Mouse (Mus musculus): Measurements from ENCODE around the gene Pes1. TPM values are rescaled to one million over a fixed set of nuclear protein-coding genes. Genes with fewer than 3 reads are reported as not detected.

The Pes1 gene
- polyA plus RNA-seq, 1 experiment from 2014 or later = 116 TPM

Other genes starting within 250 kb of the Pes1 start
- gene Osbp2, start 100.1 kb upstream of the Pes1 start, polyA plus RNA-seq (2016; fragmentation: Nextera tagmentation; extraction: Ambion mirVana) = 0.48 and 0.89 TPM in 2 replicates
- gene 4921536K21Rik, start 68.9 kb upstream of the Pes1 start, polyA plus RNA-seq (2016; fragmentation: Nextera tagmentation; extraction: Ambion mirVana) = 1.2 and 1.7 TPM in 2 replicates
- 18.6 and 19.6 TPM in 2 replicates for gene Dusp18, start 68.7 kb upstream of the Pes1 start, polyA plus RNA-seq (2016; fragmentation: Nextera tagmentation; extraction: Ambion mirVana)
- 4.8 and 5.1 TPM in 2 replicates for gene Slc35e4, start 49.3 kb upstream of the Pes1 start, polyA plus RNA-seq (2016; fragmentation: Nextera tagmentation; extraction: Ambion mirVana)
- gene Tcn2, start 31.8 kb upstream of the Pes1 start, polyA plus RNA-seq (2016; fragmentation: Nextera tagmentation; extraction: Ambion mirVana) = 19.4 and 21.1 TPM in 2 replicates
- 0.36 TPM in 2 replicates for gene 4930556J24Rik, start 12.8 kb downstream of the Pes1 start, polyA plus RNA-seq (2016; fragmentation: Nextera tagmentation; extraction: Ambion mirVana)
- gene Gal3st1, start 19.7 kb downstream of the Pes1 start, polyA plus RNA-seq (2016; fragmentation: Nextera tagmentation; extraction: Ambion mirVana) = 0.16 and 0.17 TPM in 2 replicates
- not detected in 2 replicates for gene Sec14l4, start 67.5 kb downstream of the Pes1 start, polyA plus RNA-seq (2016; fragmentation: Nextera tagmentation; extraction: Ambion mirVana)
- not detected in 2 replicates for gene Sec14l3, start 100.9 kb downstream of the Pes1 start, polyA plus RNA-seq (2016; fragmentation: Nextera tagmentation; extraction: Ambion mirVana)
- 13.7 and 14.4 TPM in 2 replicates for gene Mtfp1, start 131.5 kb downstream of the Pes1 start, polyA plus RNA-seq (2016; fragmentation: Nextera tagmentation; extraction: Ambion mirVana)
- 3.0 and 3.5 TPM in 2 replicates for gene Sec14l2, start 159.4 kb downstream of the Pes1 start, polyA plus RNA-seq (2016; fragmentation: Nextera tagmentation; extraction: Ambion mirVana)
- gene Rnf215, start 171.2 kb downstream of the Pes1 start, polyA plus RNA-seq (2016; fragmentation: Nextera tagmentation; extraction: Ambion mirVana) = 19.1 and 19.7 TPM in 2 replicates
- 6.5 and 7.8 TPM in 2 replicates for gene Ccdc157, start 196.3 kb downstream of the Pes1 start, polyA plus RNA-seq (2016; fragmentation: Nextera tagmentation; extraction: Ambion mirVana)
- gene Sf3a1, start 196.4 kb downstream of the Pes1 start, polyA plus RNA-seq (2016; fragmentation: Nextera tagmentation; extraction: Ambion mirVana) = 103 and 104 TPM in 2 replicates
- 24.4 and 25.4 TPM in 2 replicates for gene Tbc1d10a, start 222.8 kb downstream of the Pes1 start, polyA plus RNA-seq (2016; fragmentation: Nextera tagmentation; extraction: Ambion mirVana)

All from forebrain, embryonic 10.5 days (tissue).